Mouse (Mus musculus): ENCODE results near the gene 2810021J22Rik. TPM values are rescaled to one million over a fixed set of nuclear protein-coding genes. Genes with fewer than 3 reads are reported as not detected.

Gene 2810021J22Rik
- polyA plus RNA-seq, 1 experiment from 2014 or later: 14.8 TPM

DNA sequence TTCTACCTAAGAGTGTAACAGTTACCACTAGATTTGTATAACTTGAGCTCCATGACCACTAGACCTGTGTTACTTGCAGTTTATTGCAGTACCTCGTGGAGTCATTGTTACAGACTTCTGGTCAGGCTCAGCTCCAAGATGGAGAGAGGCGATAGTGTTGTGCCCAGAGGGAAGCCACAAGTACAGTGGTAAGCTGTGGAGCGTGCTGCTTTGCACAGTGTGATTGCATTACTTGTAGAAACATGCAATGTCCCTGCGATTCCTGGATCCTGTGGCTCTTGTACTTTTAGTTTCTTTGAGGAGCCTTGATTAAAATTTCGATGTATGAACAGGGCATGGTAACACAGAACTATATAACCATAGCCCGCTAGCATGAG, 926 bp downstream of the 2810021J22Rik start:
- H3K9ac ChIP-seq (replicated peaks; ENCODE audit: low read depth, low read length): peak overlapping the region; percentile 87; the same call in 1 of the 2 replicates
- WGBS: 65% methylated on average over 6 of the region's 6 CpGs
- peaks cover 20% of the 10 kb centered on the region; the same call in 1 of the 2 replicates for H3K4me1 ChIP-seq (ENCODE audit: control insufficient read depth, insufficient read depth, low read length)
- H3K9me3 ChIP-seq (ENCODE audit: control insufficient read depth, low read length): no peaks in the 10 kb centered on the region
- no peak for ATAC-seq (ENCODE audit: low read depth)
- peak overlapping the region; percentile 78 for H3K4me2 ChIP-seq (ENCODE audit: low read depth, low read length)
- H3K36me3 ChIP-seq (ENCODE audit: control insufficient read depth, insufficient read depth, low read length): 0 out of 2 replicates have a peak, but pooled peaks cover 3% of the 10 kb centered on the region
- H3K27me3 ChIP-seq (ENCODE audit: control insufficient read depth, insufficient read depth, low read length): no peaks in the 10 kb centered on the region
- H3K4me3 ChIP-seq (ENCODE audit: low read depth, low read length): peak overlapping the region; percentile 70
- H3K27ac ChIP-seq (ENCODE audit: low read depth, low read length): peak overlapping the region; percentile 87

DNA sequence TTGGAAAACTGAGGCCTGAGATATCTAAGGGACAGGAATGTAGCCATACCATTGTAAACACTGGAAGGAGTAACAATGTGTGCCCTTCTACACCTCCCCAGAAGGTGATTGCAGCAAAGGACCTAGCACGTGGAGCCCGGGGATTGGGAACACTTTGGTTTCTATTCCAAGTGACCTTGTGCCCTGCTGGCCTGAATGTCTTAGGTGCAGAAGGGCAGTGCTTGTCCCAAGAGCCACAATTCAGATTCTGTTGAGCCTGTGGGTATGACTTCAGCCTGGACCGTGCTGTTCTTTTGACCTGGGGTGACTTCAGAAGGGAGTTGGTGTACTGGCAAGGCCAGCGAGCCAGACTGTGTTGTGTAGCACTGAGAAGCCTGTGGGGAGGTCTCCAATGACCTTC, 3.9 kb downstream of the 2810021J22Rik start:
- Histone ChIP-seq H3K4me3 (ENCODE audit: low read depth, low read length) (no peak overlapping the region), H3K27me3 (ENCODE audit: control insufficient read depth, insufficient read depth, low read length) (no peaks in the 10 kb centered on the region), H3K4me2 (ENCODE audit: low read depth, low read length) (no peak overlapping the region), H3K9ac (replicated peaks; ENCODE audit: low read depth, low read length) (no peak overlapping the region), H3K4me1 (ENCODE audit: control insufficient read depth, insufficient read depth, low read length) (peaks cover 20% of the 10 kb centered on the region; the same call in 1 of the 2 replicates), H3K9me3 (ENCODE audit: control insufficient read depth, low read length) (no peaks in the 10 kb centered on the region), H3K27ac (ENCODE audit: low read depth, low read length) (no peak overlapping the region), H3K36me3 (ENCODE audit: control insufficient read depth, insufficient read depth, low read length) (peaks cover 5% of the 10 kb centered on the region; the same call in 1 of the 2 replicates)
- ATAC-seq (ENCODE audit: low read depth): no peak
- WGBS: 91% methylated on average over 4 of the region's 4 CpGs

DNA sequence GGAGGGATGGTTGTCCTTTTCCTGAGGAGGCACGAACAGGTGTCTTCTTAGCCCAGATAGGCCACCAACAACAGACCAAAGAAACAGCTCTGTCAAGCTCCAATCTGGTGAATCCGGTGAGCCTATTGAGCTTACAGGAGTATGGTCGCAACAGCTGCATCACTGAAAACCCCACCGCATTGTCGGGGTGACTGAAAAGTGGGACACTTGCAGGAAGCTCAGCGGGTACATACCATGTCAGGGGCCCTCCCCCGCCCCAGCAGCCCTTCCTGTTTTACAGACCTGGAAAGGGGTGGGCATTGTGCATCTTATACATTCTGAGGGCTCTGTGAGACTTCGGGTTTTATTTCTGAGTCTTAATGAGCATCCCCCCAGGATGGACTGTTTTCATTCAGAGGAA, 16.7 kb downstream of the 2810021J22Rik start:
- Histone ChIP-seq H3K4me2 (ENCODE audit: low read depth, low read length) (no peak overlapping the region), H3K9ac (replicated peaks; ENCODE audit: low read depth, low read length) (no peak overlapping the region), H3K36me3 (ENCODE audit: control insufficient read depth, insufficient read depth, low read length) (peaks cover 40% of the 10 kb centered on the region), H3K4me1 (ENCODE audit: control insufficient read depth, insufficient read depth, low read length) (no peaks in the 10 kb centered on the region), H3K27me3 (ENCODE audit: control insufficient read depth, insufficient read depth, low read length) (no peaks in the 10 kb centered on the region), H3K9me3 (ENCODE audit: control insufficient read depth, low read length) (no peaks in the 10 kb centered on the region), H3K4me3 (ENCODE audit: low read depth, low read length) (no peak overlapping the region), H3K27ac (ENCODE audit: low read depth, low read length) (no peak overlapping the region)
- ATAC-seq (ENCODE audit: low read depth): no peak
- WGBS: 86% methylated on average over 8 of the region's 8 CpGs

DNA sequence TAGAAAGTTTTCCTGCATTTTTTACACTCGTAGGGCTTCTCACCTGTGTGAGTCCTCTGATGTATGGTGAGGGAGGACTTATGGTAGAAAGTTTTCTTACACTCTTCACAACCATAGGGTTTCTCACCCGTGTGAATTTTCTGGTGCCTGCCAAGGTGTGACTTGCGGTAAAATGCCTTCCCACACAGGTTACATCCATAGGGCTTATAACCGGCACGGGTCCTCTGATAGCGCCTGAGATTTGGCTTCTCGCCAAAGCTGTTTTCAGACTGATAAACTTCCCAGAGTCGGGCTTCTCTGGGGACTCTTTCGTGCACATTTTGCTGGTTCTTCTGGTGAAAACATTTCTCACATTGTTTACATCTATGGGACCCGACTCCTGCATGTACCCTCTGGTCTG, 23.5 kb downstream of the 2810021J22Rik start:
- WGBS: 95% methylated on average over 10 of the region's 10 CpGs
- no peak overlapping the region for H3K4me2 ChIP-seq (ENCODE audit: low read depth, low read length)
- H3K4me3 ChIP-seq (ENCODE audit: low read depth, low read length): no peak overlapping the region
- H3K27ac ChIP-seq (ENCODE audit: low read depth, low read length): no peak overlapping the region
- no peaks in the 10 kb centered on the region for H3K4me1 ChIP-seq (ENCODE audit: control insufficient read depth, insufficient read depth, low read length)
- peaks cover 34% of the 10 kb centered on the region for H3K36me3 ChIP-seq (ENCODE audit: control insufficient read depth, insufficient read depth, low read length)
- no peak overlapping the region for H3K9ac ChIP-seq (replicated peaks; ENCODE audit: low read depth, low read length)
- no peak for ATAC-seq (ENCODE audit: low read depth)
- H3K27me3 ChIP-seq (ENCODE audit: control insufficient read depth, insufficient read depth, low read length): no peaks in the 10 kb centered on the region
- no peaks in the 10 kb centered on the region for H3K9me3 ChIP-seq (ENCODE audit: control insufficient read depth, low read length)

DNA sequence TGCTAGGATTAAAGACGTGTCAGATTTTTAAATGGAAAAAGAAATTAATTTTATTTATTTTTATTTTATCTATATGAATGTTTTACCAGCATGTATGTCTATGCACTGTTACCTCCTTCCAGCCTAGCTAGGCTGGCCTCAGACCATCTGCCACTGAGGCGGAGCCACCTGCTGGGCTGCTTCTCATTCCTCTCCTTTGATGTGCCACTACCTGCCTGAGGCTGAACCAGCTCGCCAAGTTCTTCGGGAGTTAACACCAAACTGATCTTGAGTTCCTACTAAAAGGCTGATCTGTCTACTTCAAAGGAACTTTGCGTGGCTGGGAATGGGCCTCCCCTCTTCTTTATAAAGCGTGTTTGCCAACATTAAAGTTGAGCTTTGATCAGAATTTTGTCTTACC, 27.4 kb downstream of the 2810021J22Rik start:
- Histone ChIP-seq H3K9me3 (ENCODE audit: control insufficient read depth, low read length) (no peaks in the 10 kb centered on the region), H3K36me3 (ENCODE audit: control insufficient read depth, insufficient read depth, low read length) (peaks cover 34% of the 10 kb centered on the region)
- WGBS: 74% methylated on average over 6 of the region's 6 CpGs

DNA sequence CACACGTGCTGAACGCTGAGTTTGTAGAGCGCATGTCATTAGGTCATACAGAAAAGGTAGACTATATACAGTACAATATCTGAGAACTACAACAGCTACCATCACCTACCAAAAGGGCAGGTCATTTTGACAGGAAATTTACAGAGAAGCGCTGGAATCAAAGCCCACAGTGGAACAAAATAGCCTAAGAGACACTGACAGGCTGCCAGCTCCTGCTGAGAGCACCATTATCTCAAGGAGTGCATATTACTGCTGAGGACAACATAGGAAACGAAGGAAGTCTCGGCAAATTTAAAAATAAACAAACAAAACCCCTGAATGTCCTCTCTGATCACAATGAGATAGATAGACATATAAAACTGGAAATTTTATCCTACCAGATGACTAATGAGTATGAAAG, 30.5 kb downstream of the 2810021J22Rik start:
- Histone ChIP-seq H3K4me1 (ENCODE audit: control insufficient read depth, insufficient read depth, low read length) (no peaks in the 10 kb centered on the region), H3K4me3 (ENCODE audit: low read depth, low read length) (no peak overlapping the region), H3K9me3 (ENCODE audit: control insufficient read depth, low read length) (no peaks in the 10 kb centered on the region), H3K27me3 (ENCODE audit: control insufficient read depth, insufficient read depth, low read length) (no peaks in the 10 kb centered on the region), H3K4me2 (ENCODE audit: low read depth, low read length) (no peak overlapping the region), H3K9ac (replicated peaks; ENCODE audit: low read depth, low read length) (no peak overlapping the region), H3K36me3 (ENCODE audit: control insufficient read depth, insufficient read depth, low read length) (peaks cover 24% of the 10 kb centered on the region), H3K27ac (ENCODE audit: low read depth, low read length) (no peak overlapping the region)
- no peak for ATAC-seq (ENCODE audit: low read depth)
- 82% methylated on average over 6 of the region's 6 CpGs for WGBS

More for the DNA sequence above, 27.4 kb downstream of the 2810021J22Rik start:
- no peak for ATAC-seq (ENCODE audit: low read depth)
- no peak overlapping the region for H3K4me2 ChIP-seq (ENCODE audit: low read depth, low read length)
- H3K4me1 ChIP-seq (ENCODE audit: control insufficient read depth, insufficient read depth, low read length): no peaks in the 10 kb centered on the region
- H3K27me3 ChIP-seq (ENCODE audit: control insufficient read depth, insufficient read depth, low read length): no peaks in the 10 kb centered on the region
- no peak overlapping the region for H3K9ac ChIP-seq (replicated peaks; ENCODE audit: low read depth, low read length)
- H3K4me3 ChIP-seq (ENCODE audit: low read depth, low read length): no peak overlapping the region
- no peak overlapping the region for H3K27ac ChIP-seq (ENCODE audit: low read depth, low read length)

DNA sequence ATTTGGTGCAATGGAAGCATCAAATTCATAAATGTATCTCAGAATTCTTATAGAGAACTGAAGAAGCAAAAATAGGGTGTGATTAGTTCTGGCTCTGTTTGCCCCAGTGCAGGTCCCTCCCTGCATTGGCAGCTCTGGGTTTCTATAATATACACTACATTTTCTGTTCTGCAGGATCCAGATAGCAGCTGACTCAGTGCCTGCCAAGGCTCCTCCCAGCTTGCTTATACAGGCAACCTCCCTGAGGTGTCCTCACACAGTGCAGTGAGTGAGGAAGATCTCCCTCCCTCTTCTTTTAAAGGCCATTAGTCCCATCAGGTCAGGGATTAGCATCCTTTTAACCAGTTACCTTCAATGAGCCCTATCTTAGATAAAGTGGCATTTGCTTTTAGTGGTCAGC, 34.1 kb downstream of the 2810021J22Rik start:
- H3K9ac ChIP-seq (replicated peaks; ENCODE audit: low read depth, low read length): no peak overlapping the region
- H3K27ac ChIP-seq (ENCODE audit: low read depth, low read length): no peak overlapping the region
- ATAC-seq (ENCODE audit: low read depth): no peak
- H3K27me3 ChIP-seq (ENCODE audit: control insufficient read depth, insufficient read depth, low read length): no peaks in the 10 kb centered on the region
- H3K4me3 ChIP-seq (ENCODE audit: low read depth, low read length): no peak overlapping the region
- no peaks in the 10 kb centered on the region for H3K9me3 ChIP-seq (ENCODE audit: control insufficient read depth, low read length)
- peaks cover 12% of the 10 kb centered on the region for H3K36me3 ChIP-seq (ENCODE audit: control insufficient read depth, insufficient read depth, low read length)
- no peak overlapping the region for H3K4me2 ChIP-seq (ENCODE audit: low read depth, low read length)
- peaks cover 6% of the 10 kb centered on the region; the same call in 1 of the 2 replicates for H3K4me1 ChIP-seq (ENCODE audit: control insufficient read depth, insufficient read depth, low read length)

DNA sequence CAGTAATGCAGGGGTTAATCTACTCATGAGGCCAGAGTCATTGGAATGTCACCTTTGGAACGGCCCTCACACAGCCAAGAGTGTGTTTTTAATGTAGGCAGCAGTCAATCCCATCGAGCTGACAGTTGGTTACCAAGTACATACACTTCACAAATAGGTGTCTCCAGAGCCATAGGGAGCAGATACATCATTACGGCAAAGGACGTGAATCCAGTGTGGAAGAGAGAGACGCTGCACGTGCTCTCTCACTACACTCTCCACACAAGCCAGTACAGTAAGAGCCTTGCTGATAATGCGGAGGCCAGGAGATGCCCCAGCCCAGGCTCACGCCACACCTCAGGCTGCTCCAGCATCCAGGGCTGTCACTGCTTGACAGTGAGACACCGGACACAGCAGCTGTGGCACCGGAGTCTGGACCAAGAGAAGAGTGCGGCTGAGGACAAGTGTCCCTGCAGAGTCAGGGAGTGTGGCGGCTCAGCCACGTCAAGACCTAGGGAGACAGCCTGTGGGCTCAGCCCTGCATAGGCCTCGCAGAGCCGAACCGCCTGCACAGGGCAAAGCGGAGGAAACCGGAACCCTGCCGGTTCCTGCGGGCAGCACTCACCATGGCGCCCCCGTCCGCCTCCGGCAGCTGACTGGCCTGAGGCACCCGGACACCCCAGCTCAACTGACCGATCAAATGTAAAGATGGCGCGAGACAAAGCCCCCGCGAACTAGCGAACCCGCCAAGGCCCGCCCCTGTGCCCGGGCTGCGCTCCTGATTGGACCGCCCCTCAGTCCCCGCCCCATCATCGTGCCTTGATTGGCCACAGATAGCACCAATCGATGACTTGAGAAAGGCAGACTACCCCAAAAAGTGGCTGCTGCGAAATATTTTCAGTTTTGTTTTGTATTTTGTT, 36.7 kb downstream of the 2810021J22Rik start, which contains the start of gene Zfp39:
TSS of gene Zfp39 (minus strand) at position 715 of the 899 bp plus-strand sequence.
- Histone ChIP-seq H3K36me3 (ENCODE audit: control insufficient read depth, insufficient read depth, low read length) (peaks cover 9% of the 10 kb centered on the region), H3K4me2 (ENCODE audit: low read depth, low read length) (peak within 1 kb of the TSS; percentile 89), H3K4me3 (ENCODE audit: low read depth, low read length) (peak within 1 kb of the TSS; percentile 77), H3K4me1 (ENCODE audit: control insufficient read depth, insufficient read depth, low read length) (peaks cover 6% of the 10 kb centered on the region; the same call in 1 of the 2 replicates), H3K27ac (ENCODE audit: low read depth, low read length) (peak within 1 kb of the TSS; percentile 85), H3K9me3 (ENCODE audit: control insufficient read depth, low read length) (no peaks in the 10 kb centered on the region), H3K27me3 (ENCODE audit: control insufficient read depth, insufficient read depth, low read length) (no peaks in the 10 kb centered on the region), H3K9ac (replicated peaks; ENCODE audit: low read depth, low read length) (peak within 1 kb of the TSS; percentile 83)
- peak; percentile 99 for ATAC-seq (ENCODE audit: low read depth)
- under 1% methylated on average over 40 of the region's 40 CpGs for WGBS

DNA sequence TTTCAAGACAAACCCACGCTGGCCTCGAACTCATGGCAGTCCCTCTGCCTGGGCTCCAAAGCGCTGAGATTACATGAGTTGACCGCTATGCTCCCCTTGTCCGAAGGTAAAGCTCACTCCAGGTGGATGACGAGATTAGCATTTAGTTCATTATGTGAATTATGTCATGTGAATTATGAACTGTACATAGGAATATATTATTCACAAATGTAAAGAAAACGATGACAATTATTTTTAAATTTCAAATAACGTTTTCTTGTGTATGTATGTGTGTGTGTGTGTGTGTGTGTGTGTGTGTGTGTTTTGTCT, 37.3 kb downstream of the 2810021J22Rik start:
- no peak for ATAC-seq (ENCODE audit: low read depth)
- Histone ChIP-seq H3K4me2 (ENCODE audit: low read depth, low read length) (peak overlapping the region; percentile 89), H3K27me3 (ENCODE audit: control insufficient read depth, insufficient read depth, low read length) (no peaks in the 10 kb centered on the region), H3K27ac (ENCODE audit: low read depth, low read length) (no peak overlapping the region), H3K36me3 (ENCODE audit: control insufficient read depth, insufficient read depth, low read length) (peaks cover 9% of the 10 kb centered on the region), H3K9me3 (ENCODE audit: control insufficient read depth, low read length) (no peaks in the 10 kb centered on the region), H3K9ac (replicated peaks; ENCODE audit: low read depth, low read length) (no peak overlapping the region; the same call in 1 of the 2 replicates), H3K4me1 (ENCODE audit: control insufficient read depth, insufficient read depth, low read length) (peaks cover 6% of the 10 kb centered on the region; the same call in 1 of the 2 replicates), H3K4me3 (ENCODE audit: low read depth, low read length) (peak overlapping the region; percentile 77)
- 4% methylated on average over 8 of the region's 8 CpGs for WGBS
